Mouse (Mus musculus) lung, postnatal 0 days (tissue): Measurements from ENCODE around the gene Taar1.

Source experiments
- CTCF ChIP-seq: IDR thresholded peaks from 2 replicates; pipeline ENCODE4 v1.5.1; 2016; ENCODE audit warnings: antibody characterized with exemption, mild to moderate bottlenecking
- EP300 ChIP-seq: IDR thresholded peaks from 2 replicates; pipeline ENCODE4 v1.6.1; 2016; ENCODE audit warnings: antibody characterized with exemption, mild to moderate bottlenecking, control low read depth

- TF ChIP-seq CTCF (no peak), EP300 (no peak)
Observed at GRCm38 (mm10) chr10:23923941-23924340, 3.8 kb downstream of the Taar1 start.
